Mouse (Mus musculus) hindbrain, postnatal 0 days (tissue): ENCODE data around the gene Gm10282. TPM values are rescaled to one million over a fixed set of nuclear protein-coding genes. Genes with fewer than 3 reads are reported as not detected.

ENCODE experiments used
- ATAC-seq: fragments of 200-750 bp; cut with Nextera tagmentation; 2 replicates; pipeline ENCODE4 v1.8.0; 2017; ENCODE audit warnings: mild to moderate bottlenecking, moderate TSS enrichment, moderate library complexity
- DNase-seq: peaks from one replicate; pipeline ENCODE4 v3.0.0-alpha.2; 2015; ENCODE audit warnings: low spot score
- H3K27ac ChIP-seq: fragments of 300-500 bp; sonication (generic); 2 replicates; pipeline ENCODE4 v1.5.1; 2014; ENCODE audit warnings: mild to moderate bottlenecking
- H3K27me3 ChIP-seq: fragments of 300-500 bp; sonication (generic); 2 replicates; pipeline ENCODE4 v1.6.1; 2014; ENCODE audit warnings: low read length, mixed read lengths; ENCODE audit not compliant: insufficient read depth
- H3K36me3 ChIP-seq: fragments of 300-500 bp; sonication (generic); 2 replicates; pipeline ENCODE4 v1.6.1; 2014; ENCODE audit warnings: low read length, mixed read lengths; ENCODE audit not compliant: insufficient read depth
- H3K4me1 ChIP-seq: fragments of 300-500 bp; sonication (generic); 2 replicates; pipeline ENCODE4 v1.6.1; 2014; ENCODE audit warnings: antibody characterized with exemption, low read length, mixed read lengths; ENCODE audit not compliant: insufficient read depth
- H3K4me2 ChIP-seq: fragments of 300-500 bp; sonication (generic); 2 replicates; pipeline ENCODE4 v1.6.1; 2014; ENCODE audit warnings: low read depth, mild to moderate bottlenecking, low read length, moderate library complexity, mixed read lengths
- H3K4me3 ChIP-seq: fragments of 300-500 bp; sonication (generic); 2 replicates; pipeline ENCODE4 v1.5.1; 2014; ENCODE audit warnings: low read length
- H3K9ac ChIP-seq: fragments of 300-500 bp; sonication (generic); replicated peaks from 2 replicates; pipeline ENCODE4 v1.6.1; 2014; ENCODE audit warnings: mild to moderate bottlenecking, low read length, moderate library complexity, mixed read lengths
- H3K9me3 ChIP-seq: fragments of 300-500 bp; sonication (generic); 2 replicates; pipeline ENCODE4 v1.6.1; 2016; ENCODE audit warnings: low read length, mixed read lengths
- CTCF ChIP-seq: IDR thresholded peaks from 2 replicates; pipeline ENCODE4 v1.5.1; 2016; ENCODE audit warnings: antibody characterized with exemption, control low read depth, low read depth
- WGBS: fragments of 180-500 bp; shearing (Covaris S2); extraction: QIAGEN DNeasy Blood & Tissue Kit; methylation state at CpG from one replicate; pipeline ENCODE4 v1.1.7; 2014; 5-methylcytosine and 5-hydroxymethylcytosine counted together
- polyA plus RNA-seq: library from polyadenylated mRNA; unstranded; fragments of >200 nt; fragmentation: Nextera tagmentation; extraction: Ambion mirVana; gene quantifications from 2 replicates; pipeline ENCODE4 v1.2.1, GENCODE M21; 2015
- total RNA-seq: library from RNA; depleted of rRNA; stranded (reverse); fragments of >200 nt; gene quantifications from 2 replicates; pipeline ENCODE4 v1.2.3, GENCODE M21; 2014

The Gm10282 gene
- total and polyA plus RNA-seq, 2 experiments from 2014 or later = 1.5 to 12.3 TPM

GRCm38 (mm10) chr8:72319921-72320802, 15.1 kb upstream of the Gm10282 start:
- Histone ChIP-seq H3K4me3 (peak overlapping the region; percentile 53), H3K4me2 (peak overlapping the region; percentile 81), H3K9me3 (no peaks in the 10 kb centered on the region), H3K36me3 (no peaks in the 10 kb centered on the region), H3K4me1 (no peaks in the 10 kb centered on the region), H3K9ac (peak overlapping the region; percentile 51), H3K27me3 (peaks cover 20% of the 10 kb centered on the region), H3K27ac (no peak overlapping the region)
- DNase-seq = peak; percentile 15
- WGBS = 9% methylated on average over 51 of the region's 55 CpGs
- TF ChIP-seq CTCF = no peak
- ATAC-seq = no peak

GRCm38 (mm10) chr8:72319397-72319796, 14.3 kb upstream of the Gm10282 start:
- no peak for DNase-seq
- no peaks in the 10 kb centered on the region for H3K9me3 ChIP-seq
- no peaks in the 10 kb centered on the region for H3K36me3 ChIP-seq
- H3K4me2 ChIP-seq = peak overlapping the region; percentile 81
- peaks cover 20% of the 10 kb centered on the region for H3K27me3 ChIP-seq
- no peak for ATAC-seq
- H3K4me1 ChIP-seq = no peaks in the 10 kb centered on the region
- no peak for TF ChIP-seq CTCF
- H3K27ac ChIP-seq = peak overlapping the region; percentile 11; the same call in 1 of the 2 replicates
- WGBS = 5% methylated on average over 35 of the region's 48 CpGs
- H3K9ac ChIP-seq = peak overlapping the region; percentile 51
- H3K4me3 ChIP-seq = peak overlapping the region; percentile 53

DNA sequence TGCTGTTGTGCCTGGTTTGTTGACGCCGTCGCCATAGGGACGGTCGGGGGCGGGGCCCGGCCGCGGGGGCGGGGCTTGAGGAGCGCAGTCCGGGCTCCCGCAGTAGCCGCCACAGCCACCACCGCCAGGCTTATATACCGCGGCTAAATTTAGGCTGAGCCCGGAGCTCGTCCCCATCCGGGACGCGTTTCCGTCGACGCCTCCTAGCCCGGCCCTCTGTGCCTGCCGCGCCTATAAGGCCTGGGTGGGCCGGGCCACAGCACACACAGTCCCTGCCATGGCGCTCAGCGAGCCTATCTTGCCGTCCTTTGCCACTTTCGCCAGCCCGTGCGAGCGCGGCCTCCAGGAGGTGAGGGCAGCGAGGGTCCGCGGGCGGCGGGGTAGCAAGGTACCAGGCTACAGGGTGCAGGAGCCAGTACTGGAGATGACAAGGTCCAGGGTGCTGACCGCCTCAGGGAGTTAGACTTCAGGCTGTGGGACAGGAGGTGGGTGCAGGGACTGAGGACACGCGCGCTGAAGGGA, 13.8 kb upstream of the Gm10282 start, which contains the start of gene Klf2:
Klf2 (plus strand) TSS at position 233 of the 522 bp plus-strand sequence.
- H3K9me3 ChIP-seq = no peaks in the 10 kb centered on the region
- TF ChIP-seq CTCF = no peak
- H3K27me3 ChIP-seq = peaks cover 20% of the 10 kb centered on the region
- no peaks in the 10 kb centered on the region for H3K36me3 ChIP-seq
- under 1% methylated on average over 42 of the region's 46 CpGs for WGBS
- no peaks in the 10 kb centered on the region for H3K4me1 ChIP-seq
- DNase-seq (peak; percentile 88), ATAC-seq (peak; percentile 95)
- H3K4me3 ChIP-seq = peak within 1 kb of the TSS; percentile 53
- peak within 1 kb of the TSS; percentile 81 for H3K4me2 ChIP-seq
- H3K27ac ChIP-seq = peak within 1 kb of the TSS; percentile 11; the same call in 1 of the 2 replicates
- peak within 1 kb of the TSS; percentile 51 for H3K9ac ChIP-seq

DNA sequence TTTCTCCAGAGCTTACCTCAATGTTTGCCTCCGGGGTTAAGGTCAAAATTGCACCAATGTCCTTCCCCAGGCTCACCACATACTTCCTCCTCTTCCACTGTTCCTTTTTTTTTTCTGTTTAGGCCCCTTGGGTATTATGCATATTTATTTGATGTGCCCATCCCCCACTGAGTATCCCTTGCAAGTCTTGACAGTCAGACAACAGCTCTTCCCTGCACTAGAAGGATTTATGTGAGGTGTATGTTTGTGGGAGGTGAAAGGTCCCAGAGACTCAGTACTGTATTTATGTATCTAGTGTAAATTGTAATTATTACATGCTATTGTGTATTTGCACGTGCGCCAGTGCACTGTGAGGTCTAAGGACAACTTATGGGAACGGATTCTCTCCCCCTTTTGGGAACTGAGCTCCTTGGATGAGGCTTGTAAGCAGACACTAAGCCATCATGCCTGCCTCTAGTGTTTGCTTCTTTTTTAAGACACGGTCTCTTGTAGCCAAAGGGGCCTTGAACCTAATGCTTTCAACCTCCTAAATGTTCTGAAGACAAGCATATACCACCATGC, 12.8 kb upstream of the Gm10282 start:
- Histone ChIP-seq H3K27ac (no peak overlapping the region), H3K27me3 (peaks cover 20% of the 10 kb centered on the region), H3K9me3 (no peaks in the 10 kb centered on the region), H3K4me2 (no peak overlapping the region), H3K4me1 (no peaks in the 10 kb centered on the region), H3K36me3 (no peaks in the 10 kb centered on the region), H3K4me3 (no peak overlapping the region), H3K9ac (no peak overlapping the region)
- DNase-seq (no peak), ATAC-seq (no peak)
- no peak for TF ChIP-seq CTCF
- WGBS = 54% methylated on average over 5 of the region's 5 CpGs

DNA sequence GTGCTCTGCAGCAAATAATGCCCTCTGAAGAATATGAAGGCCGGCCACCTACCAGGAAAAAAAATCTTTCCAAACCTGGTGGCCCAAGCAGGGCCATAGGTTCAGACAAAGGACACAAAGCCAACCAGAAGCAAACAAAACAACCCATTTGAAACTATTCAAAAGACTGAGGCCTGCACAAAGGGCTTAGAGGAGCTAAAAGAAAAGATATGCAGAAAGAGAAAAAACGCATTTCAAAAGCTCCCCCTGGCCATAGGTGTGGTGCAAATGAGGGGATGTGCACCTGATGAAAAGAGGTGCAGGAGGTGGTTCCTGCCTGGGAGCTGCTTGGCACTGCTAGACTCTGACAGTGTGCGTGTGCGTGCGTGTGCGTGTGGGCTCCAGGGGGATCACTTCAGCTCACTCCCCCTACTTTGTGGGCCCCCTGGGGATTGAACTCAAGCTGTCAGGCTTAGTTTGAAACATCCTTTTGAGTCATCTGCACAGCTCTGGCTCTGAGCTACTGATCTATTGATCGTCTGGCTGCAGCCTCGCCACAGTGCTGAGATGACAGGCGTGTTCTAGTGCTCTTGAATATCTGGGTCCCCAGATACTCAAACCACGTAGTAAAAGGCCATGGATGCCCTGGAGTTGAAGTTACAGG, 11.1 kb upstream of the Gm10282 start:
- Histone ChIP-seq H3K36me3 (no peaks in the 10 kb centered on the region), H3K9ac (no peak overlapping the region), H3K27ac (no peak overlapping the region), H3K9me3 (no peaks in the 10 kb centered on the region), H3K4me2 (no peak overlapping the region), H3K27me3 (peaks cover 20% of the 10 kb centered on the region), H3K4me3 (no peak overlapping the region), H3K4me1 (no peaks in the 10 kb centered on the region)
- no peak for TF ChIP-seq CTCF
- ATAC-seq = no peak
- 32% methylated on average over 10 of the region's 10 CpGs for WGBS
- no peak for DNase-seq

DNA sequence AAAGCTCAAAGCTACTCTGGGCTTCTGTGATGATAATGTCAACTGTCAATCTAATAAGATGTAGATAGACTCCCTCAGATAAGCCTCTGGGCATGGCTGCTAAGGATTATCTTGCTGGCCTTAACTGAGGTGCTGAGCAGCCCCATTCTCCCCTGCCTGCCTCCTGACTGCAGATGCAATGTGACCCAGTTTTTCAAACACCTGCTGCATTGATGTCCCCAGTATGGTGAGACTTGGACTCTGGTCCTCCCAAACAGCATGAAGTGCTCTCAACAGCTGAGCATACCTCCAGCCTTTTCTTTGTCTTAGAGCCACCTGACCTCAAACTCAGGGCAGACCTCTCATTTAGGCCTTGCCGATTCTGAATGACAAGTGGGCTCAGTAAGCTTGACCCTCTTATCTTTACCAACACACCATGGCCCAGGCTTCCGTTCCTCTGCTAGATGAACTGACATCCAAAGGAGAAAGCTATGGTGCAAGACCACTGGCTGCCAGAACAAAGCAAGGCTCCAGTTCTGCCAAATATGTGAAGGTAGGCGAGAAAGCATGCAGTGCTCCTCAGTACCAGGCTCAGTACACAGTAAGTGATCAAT, 8.0 kb upstream of the Gm10282 start:
- no peaks in the 10 kb centered on the region for H3K9me3 ChIP-seq
- TF ChIP-seq CTCF = no peak
- no peak overlapping the region for H3K4me3 ChIP-seq
- 78% methylated on average over 3 of the region's 3 CpGs for WGBS
- no peak overlapping the region for H3K4me2 ChIP-seq
- no peaks in the 10 kb centered on the region for H3K4me1 ChIP-seq
- H3K27me3 ChIP-seq = no peaks in the 10 kb centered on the region
- ATAC-seq = no peak
- H3K36me3 ChIP-seq = no peaks in the 10 kb centered on the region
- H3K9ac ChIP-seq = no peak overlapping the region
- H3K27ac ChIP-seq = no peak overlapping the region
- DNase-seq = no peak
